Comparison of ENCODE assay signal across 8 mouse cellular contexts in the genomic region with DNA sequence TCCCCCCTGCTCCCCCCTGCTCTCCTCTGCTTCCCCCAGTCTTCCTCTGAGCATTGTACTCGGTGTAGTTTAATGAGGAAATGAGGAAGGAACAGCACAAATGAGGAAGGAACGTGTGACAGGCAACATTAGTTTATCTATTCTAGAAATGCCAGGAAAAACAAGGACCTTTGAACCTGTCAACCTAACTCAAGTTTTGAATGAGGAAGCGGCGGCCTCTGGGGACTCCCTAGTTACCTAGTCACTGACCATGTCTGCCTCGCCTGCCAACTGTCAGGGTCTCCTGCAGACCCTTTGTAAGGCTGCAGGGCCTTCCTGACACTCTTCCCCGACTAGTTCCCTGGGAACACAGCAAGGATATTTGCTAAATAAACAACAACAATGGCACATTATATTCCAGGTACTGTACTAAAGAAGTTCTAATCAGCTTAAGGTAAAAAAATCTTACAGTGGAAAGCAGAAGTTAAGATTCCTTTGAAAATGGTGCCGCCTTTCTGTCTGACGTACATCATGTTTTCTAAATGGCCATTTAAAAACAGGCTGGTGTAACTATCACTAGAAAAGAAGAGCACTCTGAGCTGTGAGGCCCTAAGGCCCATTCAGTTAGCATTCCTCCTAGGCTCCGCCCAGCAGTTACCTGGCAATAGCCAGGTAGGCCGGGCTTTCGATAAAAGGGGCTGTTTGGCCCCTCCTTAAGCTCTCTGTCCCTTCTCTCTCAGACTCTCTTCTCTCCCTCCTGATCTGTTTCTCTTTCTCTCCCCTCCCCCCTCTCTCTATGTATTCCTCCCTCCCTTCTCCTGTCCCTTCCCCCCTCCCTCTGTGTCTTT. TPM values are rescaled to one million over a fixed set of nuclear protein-coding genes. Genes with fewer than 3 reads are reported as not detected.
DNase-seq lines count a peak whose midpoint lies in the region; ATAC-seq and TF ChIP-seq lines count a peak whose summit lies in the region.

No protein-coding gene starts in this region.

- no peak overlapping the region for H3K4me2 ChIP-seq in heart, embryonic 12.5 days
- H3K4me2 ChIP-seq in embryonic facial prominence, embryonic 12.5 days (replicated peaks): no peak overlapping the region
- no peak overlapping the region for H3K4me2 ChIP-seq in neural tube, embryonic 15.5 days
- H3K4me2 ChIP-seq in forebrain, postnatal 0 days (ENCODE audit: low read depth): no peak overlapping the region

- peaks cover 47% of the 10 kb centered on the region for H3K4me1 ChIP-seq in heart, embryonic 12.5 days (replicated peaks)
- peaks cover 27% of the 10 kb centered on the region for H3K4me1 ChIP-seq in embryonic facial prominence, embryonic 12.5 days
- H3K4me1 ChIP-seq in neural tube, embryonic 15.5 days: peaks cover 28% of the 10 kb centered on the region
- no peaks in the 10 kb centered on the region for H3K4me1 ChIP-seq in forebrain, postnatal 0 days (ENCODE audit: insufficient read depth)

- no peak overlapping the region for H3K27ac ChIP-seq in heart, embryonic 12.5 days (ENCODE audit: poor library complexity, severe bottlenecking)
- peak overlapping the region; percentile 57; the same call in 1 of the 2 replicates for H3K27ac ChIP-seq in embryonic facial prominence, embryonic 12.5 days
- peak overlapping the region; percentile 37; the same call in 1 of the 2 replicates for H3K27ac ChIP-seq in neural tube, embryonic 15.5 days (replicated peaks)
- H3K27ac ChIP-seq in forebrain, postnatal 0 days (ENCODE audit: low read depth, low read length): no peak overlapping the region

- no peaks in the 10 kb centered on the region for H3K27me3 ChIP-seq in heart, embryonic 12.5 days (replicated peaks)
- H3K27me3 ChIP-seq in embryonic facial prominence, embryonic 12.5 days: no peaks in the 10 kb centered on the region
- H3K27me3 ChIP-seq in neural tube, embryonic 15.5 days (replicated peaks): no peaks in the 10 kb centered on the region
- no peaks in the 10 kb centered on the region for H3K27me3 ChIP-seq in forebrain, postnatal 0 days (ENCODE audit: insufficient read depth, low read length)

- no peak for ATAC-seq in heart, embryonic 12.5 days (ENCODE audit: insufficient number of reproducible peaks, low FRiP score)
- ATAC-seq in embryonic facial prominence, embryonic 12.5 days (ENCODE audit: insufficient number of reproducible peaks, insufficient read depth, low FRiP score, low TSS enrichment): no peak
- ATAC-seq in neural tube, embryonic 15.5 days (ENCODE audit: low FRiP score): peak; percentile 54; the same call in 1 of the 2 replicates
- ATAC-seq in forebrain, postnatal 0 days: no peak

- H3K9me3 ChIP-seq in heart, embryonic 12.5 days (replicated peaks): no peaks in the 10 kb centered on the region
- H3K9me3 ChIP-seq in embryonic facial prominence, embryonic 12.5 days: no peaks in the 10 kb centered on the region
- H3K9me3 ChIP-seq in neural tube, embryonic 15.5 days (replicated peaks): no peaks in the 10 kb centered on the region
- H3K9me3 ChIP-seq in forebrain, postnatal 0 days (ENCODE audit: low read length): no peaks in the 10 kb centered on the region

- no peak overlapping the region for H3K9ac ChIP-seq in heart, embryonic 12.5 days
- peak overlapping the region; percentile 4; the same call in 1 of the 2 replicates for H3K9ac ChIP-seq in embryonic facial prominence, embryonic 12.5 days
- H3K9ac ChIP-seq in neural tube, embryonic 15.5 days (replicated peaks): no peak overlapping the region
- H3K9ac ChIP-seq in forebrain, postnatal 0 days: no peak overlapping the region

- peaks cover 15% of the 10 kb centered on the region for H3K36me3 ChIP-seq in heart, embryonic 12.5 days
- H3K36me3 ChIP-seq in embryonic facial prominence, embryonic 12.5 days: peaks cover 8% of the 10 kb centered on the region; the same call in 1 of the 2 replicates
- H3K36me3 ChIP-seq in neural tube, embryonic 15.5 days: peaks cover 8% of the 10 kb centered on the region; the same call in 1 of the 2 replicates
- H3K36me3 ChIP-seq in forebrain, postnatal 0 days (ENCODE audit: insufficient read depth): peaks cover 7% of the 10 kb centered on the region

- TF ChIP-seq CTCF in forebrain, postnatal 0 days (IDR thresholded peaks at IDR 0.05; ENCODE audit: low read depth): no peak

- peak; percentile 90 for DNase-seq in heart, adult 11 months
- peak; percentile 69 for DNase-seq in kidney, postnatal 14 days
- DNase-seq in right cerebral cortex, postnatal 10 days (ENCODE audit: low spot score in 2 of 2): no peak
- DNase-seq in cerebellum, adult 8-10 months: no peak
- DNase-seq in forebrain, postnatal 0 days: no peak

- H3K4me3 ChIP-seq in heart, embryonic 12.5 days: no peak overlapping the region
- no peak overlapping the region for H3K4me3 ChIP-seq in embryonic facial prominence, embryonic 12.5 days
- H3K4me3 ChIP-seq in neural tube, embryonic 15.5 days (replicated peaks): no peak overlapping the region
- H3K4me3 ChIP-seq in forebrain, postnatal 0 days (ENCODE audit: low read depth, low read length): no peak overlapping the region

- WGBS in heart, embryonic 12.5 days: 44% methylated on average over 11 of the region's 11 CpGs
- 31% methylated on average over 11 of the region's 11 CpGs for WGBS in embryonic facial prominence, embryonic 12.5 days
- WGBS in neural tube, embryonic 15.5 days: 23% methylated on average over 11 of the region's 11 CpGs
- 30% methylated on average over 11 of the region's 11 CpGs for WGBS in forebrain, postnatal 0 days

RNA-seq across cellular contexts. Expression of a gene that starts 39.0 kb away (rescaled TPM):
- 18.8 and 19.6 TPM in 2 replicates for polyA plus RNA-seq in heart, embryonic 12.5 days (2016; fragmentation: Nextera tagmentation; extraction: Ambion mirVana)
- 17.6 and 20.2 TPM in 2 replicates for polyA plus RNA-seq in embryonic facial prominence, embryonic 12.5 days (2016; fragmentation: Nextera tagmentation; extraction: Ambion mirVana)
- 15.6 and 17.3 TPM in 2 replicates for polyA plus RNA-seq in neural tube, embryonic 15.5 days (2015; fragmentation: Nextera tagmentation; extraction: Ambion mirVana)
- total RNA-seq in forebrain, postnatal 0 days (2014; rRNA removed): 18.8 and 19.5 TPM in 2 replicates
- 14.8 and 18.6 TPM in 2 replicates for polyA plus RNA-seq in forebrain, postnatal 0 days (2015; fragmentation: Nextera tagmentation; extraction: Ambion mirVana)

Comparison
In these comparisons a context has a peak if more than half of its experiments do, and no peak if none do; other contexts are left out.
1. DNase-seq: peak in heart, adult 11 months (single experiment) and kidney, postnatal 14 days (single experiment); none in right cerebral cortex, postnatal 10 days (0 of 2), cerebellum, adult 8-10 months (single experiment) and forebrain, postnatal 0 days (single experiment).
2. H3K27ac ChIP-seq: peak in embryonic facial prominence, embryonic 12.5 days (single experiment) and neural tube, embryonic 15.5 days (single experiment); none in heart, embryonic 12.5 days (single experiment) and forebrain, postnatal 0 days (single experiment).